Mouse (Mus musculus) kidney, embryonic 14.5 days (tissue): Measurements from ENCODE around the gene Inpp5a. TPM values are rescaled to one million over a fixed set of nuclear protein-coding genes. Genes with fewer than 3 reads are reported as not detected.

Experiments used
- ATAC-seq: fragments of 200-750 bp; cut with Nextera tagmentation; 2 replicates; pipeline ENCODE4 v1.8.0; 2017; ENCODE audit warnings: moderate number of reproducible peaks, mild to moderate bottlenecking, moderate TSS enrichment, moderate library complexity; ENCODE audit not compliant: low FRiP score, low TSS enrichment
- H3K27ac ChIP-seq: fragments of 300-500 bp; sonication (generic); 2 replicates; pipeline ENCODE4 v1.5.1; 2014; ENCODE audit warnings: low read depth, mild to moderate bottlenecking, low read length, moderate library complexity, mixed read lengths
- H3K27me3 ChIP-seq: fragments of 300-500 bp; sonication (generic); 2 replicates; pipeline ENCODE4 v1.6.1; 2014; ENCODE audit warnings: mild to moderate bottlenecking, low read length; ENCODE audit not compliant: control insufficient read depth, insufficient read depth
- H3K36me3 ChIP-seq: fragments of 300-500 bp; sonication (generic); 2 replicates; pipeline ENCODE4 v1.6.1; 2014; ENCODE audit warnings: low read length, mixed read lengths; ENCODE audit not compliant: control insufficient read depth, insufficient read depth
- H3K4me1 ChIP-seq: fragments of 300-500 bp; sonication (generic); 2 replicates; pipeline ENCODE4 v1.6.1; 2014; ENCODE audit warnings: low read length, mixed read lengths; ENCODE audit not compliant: control insufficient read depth, insufficient read depth
- H3K4me2 ChIP-seq: fragments of 300-500 bp; sonication (generic); replicated peaks from 2 replicates; pipeline ENCODE4 v1.6.1; 2014; ENCODE audit warnings: low read depth, mild to moderate bottlenecking, low read length
- H3K4me3 ChIP-seq: fragments of 300-500 bp; sonication (generic); 2 replicates; pipeline ENCODE4 v1.5.1; 2014; ENCODE audit warnings: mild to moderate bottlenecking, low read length
- H3K9ac ChIP-seq: fragments of 300-500 bp; sonication (generic); 2 replicates; pipeline ENCODE4 v1.6.1; 2014; ENCODE audit warnings: low read depth, mild to moderate bottlenecking, low read length, moderate library complexity
- H3K9me3 ChIP-seq: fragments of 300-500 bp; sonication (generic); 2 replicates; pipeline ENCODE4 v1.6.1; 2016; ENCODE audit warnings: low read length; ENCODE audit not compliant: control insufficient read depth
- WGBS: fragments of 180-500 bp; shearing (Covaris S2); extraction: QIAGEN DNeasy Blood & Tissue Kit; methylation state at CpG from one replicate; pipeline ENCODE4 v1.1.7; 2014; 5-methylcytosine and 5-hydroxymethylcytosine counted together
- polyA plus RNA-seq: library from polyadenylated mRNA; unstranded; fragments of >200 nt; fragmentation: Nextera tagmentation; extraction: Ambion mirVana; gene quantifications from 2 replicates; pipeline ENCODE4 v1.2.1, GENCODE M21; 2014

Gene Inpp5a
- polyA plus RNA-seq, 1 experiment from 2014 or later, result 26.1 TPM

GRCm38 (mm10) chr7:139570788-139571187 lies 181.9 kb downstream of the Inpp5a start:
- Histone ChIP-seq H3K27ac (no peak overlapping the region), H3K4me3 (no peak overlapping the region), H3K4me1 (no peaks in the 10 kb centered on the region), H3K9ac (no peak overlapping the region), H3K27me3 (no peaks in the 10 kb centered on the region), H3K9me3 (no peaks in the 10 kb centered on the region), H3K36me3 (no peaks in the 10 kb centered on the region; the same call in 1 of the 2 replicates), H3K4me2 (no peak overlapping the region)
- 93% methylated on average over 5 of the region's 5 CpGs for WGBS
- no peak for ATAC-seq

GRCm38 (mm10) chr7:139572665-139573064 lies 183.8 kb downstream of the Inpp5a start:
- Histone ChIP-seq H3K36me3 (no peaks in the 10 kb centered on the region; the same call in 1 of the 2 replicates), H3K4me3 (no peak overlapping the region), H3K4me1 (no peaks in the 10 kb centered on the region), H3K9me3 (no peaks in the 10 kb centered on the region), H3K9ac (no peak overlapping the region), H3K27me3 (0 out of 2 replicates have a peak, but pooled peaks cover 5% of the 10 kb centered on the region), H3K27ac (no peak overlapping the region), H3K4me2 (no peak overlapping the region)
- WGBS, result 94% methylated on average over 3 of the region's 3 CpGs
- no peak for ATAC-seq

GRCm38 (mm10) chr7:139576064-139576686 lies 187.3 kb downstream of the Inpp5a start:
- no peaks in the 10 kb centered on the region; the same call in 1 of the 2 replicates for H3K36me3 ChIP-seq
- no peak overlapping the region for H3K4me3 ChIP-seq
- H3K4me1 ChIP-seq, result peaks cover under 1% of the 10 kb centered on the region; the same call in 1 of the 2 replicates
- H3K9me3 ChIP-seq, result no peaks in the 10 kb centered on the region
- no peak overlapping the region for H3K9ac ChIP-seq
- ATAC-seq, result peak; percentile 66
- WGBS, result 61% methylated on average over 16 of the region's 16 CpGs
- no peak overlapping the region for H3K4me2 ChIP-seq
- peaks cover 38% of the 10 kb centered on the region for H3K27me3 ChIP-seq
- H3K27ac ChIP-seq, result no peak overlapping the region

- Histone ChIP-seq H3K4me3 (no peak overlapping the region), H3K27me3 (peaks cover 70% of the 10 kb centered on the region), H3K9me3 (no peaks in the 10 kb centered on the region), H3K4me1 (peaks cover 13% of the 10 kb centered on the region), H3K9ac (no peak overlapping the region), H3K36me3 (no peaks in the 10 kb centered on the region; the same call in 1 of the 2 replicates), H3K4me2 (no peak overlapping the region), H3K27ac (no peak overlapping the region)
- no peak for ATAC-seq
- WGBS, result 60% methylated on average over 21 of the region's 21 CpGs
Measured at GRCm38 (mm10) chr7:139579261-139579905, 190.5 kb downstream of the Inpp5a start.

- H3K4me1 ChIP-seq, result peaks cover 13% of the 10 kb centered on the region
- H3K4me3 ChIP-seq, result peak overlapping the region; percentile 39
- peak overlapping the region; percentile 51; the same call in 1 of the 2 replicates for H3K4me2 ChIP-seq
- no peak overlapping the region for H3K27ac ChIP-seq
- peaks cover 87% of the 10 kb centered on the region for H3K27me3 ChIP-seq
- WGBS, result under 1% methylated on average over 78 of the region's 78 CpGs
- no peaks in the 10 kb centered on the region for H3K9me3 ChIP-seq
- no peak overlapping the region for H3K9ac ChIP-seq
- ATAC-seq, result no peak
- H3K36me3 ChIP-seq, result no peaks in the 10 kb centered on the region; the same call in 1 of the 2 replicates
Measured at GRCm38 (mm10) chr7:139580851-139581775, 192.2 kb downstream of the Inpp5a start.

- H3K36me3 ChIP-seq, result no peaks in the 10 kb centered on the region; the same call in 1 of the 2 replicates
- H3K27me3 ChIP-seq, result peaks cover 96% of the 10 kb centered on the region
- WGBS, result 1% methylated on average over 75 of the region's 82 CpGs
- H3K9me3 ChIP-seq, result no peaks in the 10 kb centered on the region
- no peak overlapping the region for H3K27ac ChIP-seq
- peak overlapping the region; percentile 51 for H3K4me2 ChIP-seq
- 0 out of 2 replicates have a peak overlapping the region, but pooled peaks have one; percentile 18 for H3K9ac ChIP-seq
- peak; percentile 50 for ATAC-seq
- peak overlapping the region; percentile 39 for H3K4me3 ChIP-seq
- peaks cover 13% of the 10 kb centered on the region for H3K4me1 ChIP-seq
Measured at GRCm38 (mm10) chr7:139581801-139582571, 193.1 kb downstream of the Inpp5a start.

- ATAC-seq, result peak; percentile 66
- H3K4me3 ChIP-seq, result peak within 1 kb of the TSS; percentile 39
- peak within 1 kb of the TSS; percentile 51 for H3K4me2 ChIP-seq
- peaks cover 98% of the 10 kb centered on the region for H3K27me3 ChIP-seq
- WGBS, result under 1% methylated on average over 53 of the region's 56 CpGs
- no peaks in the 10 kb centered on the region; the same call in 1 of the 2 replicates for H3K36me3 ChIP-seq
- peaks cover 13% of the 10 kb centered on the region for H3K4me1 ChIP-seq
- H3K27ac ChIP-seq, result no peak within 1 kb of the TSS
- 0 out of 2 replicates have a peak within 1 kb of the TSS, but pooled peaks have one; percentile 18 for H3K9ac ChIP-seq
- no peaks in the 10 kb centered on the region for H3K9me3 ChIP-seq
Measured at GRCm38 (mm10) chr7:139582595-139582994, 193.7 kb downstream of the Inpp5a start, which contains the start of gene Nkx6-2. TSS of gene Nkx6-2 (minus strand) at chr7:139582797.

- Histone ChIP-seq H3K27ac (no peak overlapping the region), H3K9ac (no peak overlapping the region), H3K4me2 (no peak overlapping the region), H3K27me3 (peaks cover 97% of the 10 kb centered on the region), H3K4me3 (peak overlapping the region; percentile 39), H3K9me3 (no peaks in the 10 kb centered on the region), H3K4me1 (peaks cover 13% of the 10 kb centered on the region), H3K36me3 (no peaks in the 10 kb centered on the region)
- no peak for ATAC-seq
- 7% methylated on average over 17 of the region's 17 CpGs for WGBS
Measured at GRCm38 (mm10) chr7:139583094-139583737, 194.3 kb downstream of the Inpp5a start.
